In genomic region chrX:136959688-136960087, GRCm38 (mm10) we compare ENCODE assay signal across 10 mouse cellular contexts. TPM values are rescaled to one million over a fixed set of nuclear protein-coding genes. Genes with fewer than 3 reads are reported as not detected.
DNase-seq lines count a peak whose midpoint lies in the region; ATAC-seq lines count a peak whose summit lies in the region.
"Had no signal": no experiment of that assay in that cellular context is flagged by ENCODE, and none has a peak within 500 bp of the region (broad histone marks: within the 10 kb centered on the region; RNA-seq: fewer than 3 reads in every experiment).

No protein-coding gene starts in this region.

- peak; percentile 10 for DNase-seq in adrenal gland, postnatal 10 days
- no peak for DNase-seq in adrenal gland, adult 18-20 months (ENCODE audit: low spot score in 2 of 2)
- peak; percentile 4 for DNase-seq in kidney, postnatal 14 days
- DNase-seq in kidney, adult 18-20 months = no peak
- peak; percentile 9 for DNase-seq in embryo, embryonic 11 days
- DNase-seq in neural tube, embryonic 10.5 days (ENCODE audit: extremely low spot score, low spot score) = no peak

- ATAC-seq in CD4-positive, CD25-positive, alpha-beta regulatory T cell, adult 4 months = peak; percentile 62
- no peak for ATAC-seq in monocyte, adult 5-6 weeks (replicated peaks; ENCODE audit: insufficient number of reproducible peaks, low FRiP score, low TSS enrichment, poor library complexity, severe bottlenecking)

RNA-seq across cellular contexts. Expression of gene Tmsb15b2, which starts 15.6 kb away (rescaled TPM):
- 10 to 100 TPM; 13.1 to 18.8 TPM for total RNA-seq in adrenal gland, postnatal 10 days (2021)
- total RNA-seq in adrenal gland, adult 18-20 months (2021) = 10 to 100 TPM; 11.7 to 24.1 TPM
- polyA plus RNA-seq in CD4-positive, CD25-positive, alpha-beta regulatory T cell, adult 4 months (2017; shearing (Covaris generic)) = 10 to 100 TPM; 12.5 to 78.4 TPM
- 4.2 TPM in 1 of 3 replicates, not detected in the others for total RNA-seq in monocyte, adult 5-6 weeks (2017)
- polyA plus RNA-seq: erythroblast, embryonic 14.5 days had no signal

RNA-seq across cellular contexts. Expression of gene Tmsb15l, which starts 17.0 kb away (rescaled TPM):
- total RNA-seq in adrenal gland, postnatal 10 days (2021) = 1 to 10 TPM; 1.0 to 1.1 TPM
- total RNA-seq in adrenal gland, adult 18-20 months (2021) = not detected
- polyA plus RNA-seq in CD4-positive, CD25-positive, alpha-beta regulatory T cell, adult 4 months (2017; shearing (Covaris generic)) = 10 to 100 TPM in 1 of 2 experiments, 1 to 10 TPM in 1; 3.0 to 17.7 TPM
- 3.4 to 20.1 TPM (median 12.2 TPM) in 3 replicates for total RNA-seq in monocyte, adult 5-6 weeks (2017)
- polyA plus RNA-seq: erythroblast, embryonic 14.5 days had no signal

RNA-seq across cellular contexts. Expression of gene Tmsb15b1, which starts 17.0 kb away (rescaled TPM):
- total RNA-seq in adrenal gland, postnatal 10 days (2021) = 1 to 10 TPM; 4.6 to 7.5 TPM
- 1 to 10 TPM; 3.2 to 4.8 TPM for total RNA-seq in adrenal gland, adult 18-20 months (2021)
- polyA plus RNA-seq in CD4-positive, CD25-positive, alpha-beta regulatory T cell, adult 4 months (2017; shearing (Covaris generic)) = 10 to 100 TPM; 24.2 to 27.3 TPM
- total RNA-seq in monocyte, adult 5-6 weeks (2017) = 13.1 to 21.8 TPM (median 16.5 TPM) in 3 replicates
- polyA plus RNA-seq: erythroblast, embryonic 14.5 days had no signal

RNA-seq across cellular contexts. Expression of gene H2bfm, which starts 32.6 kb away (rescaled TPM):
- total RNA-seq in adrenal gland, postnatal 10 days (2021) = not detected
- total RNA-seq in adrenal gland, adult 18-20 months (2021) = not detected
- not detected for polyA plus RNA-seq in CD4-positive, CD25-positive, alpha-beta regulatory T cell, adult 4 months (2017; shearing (Covaris generic))
- total RNA-seq in monocyte, adult 5-6 weeks (2017) = not detected in 3 replicates
- polyA plus RNA-seq: erythroblast, embryonic 14.5 days; limb, embryonic 14.5 days had no signal

RNA-seq across cellular contexts. Expression of gene Zcchc18, which starts 33.3 kb away (rescaled TPM):
- 10 to 100 TPM in 1 of 2 experiments, 1 to 10 TPM in 1; 9.9 to 14.0 TPM for total RNA-seq in adrenal gland, postnatal 10 days (2021)
- total RNA-seq in adrenal gland, adult 18-20 months (2021) = 10 to 100 TPM; 14.2 to 17.2 TPM
- 10 to 100 TPM; 45.7 to 49.4 TPM for polyA plus RNA-seq in CD4-positive, CD25-positive, alpha-beta regulatory T cell, adult 4 months (2017; shearing (Covaris generic))
- total RNA-seq in monocyte, adult 5-6 weeks (2017) = 1.5 to 16.1 TPM (median 3.5 TPM) in 3 replicates
- polyA plus RNA-seq: erythroblast, embryonic 14.5 days had no signal

Comparison
In these comparisons a context has a peak if more than half of its experiments do, and no peak if none do; other contexts are left out.
1. DNase-seq: peak in adrenal gland, postnatal 10 days (single experiment), kidney, postnatal 14 days (single experiment) and embryo, embryonic 11 days (single experiment); none in adrenal gland, adult 18-20 months (0 of 2), kidney, adult 18-20 months (single experiment) and neural tube, embryonic 10.5 days (single experiment).